Mouse (Mus musculus): Measurements from ENCODE around the gene Sh3d21.

The Sh3d21 gene

GRCm38 (mm10) chr4:126141021-126141420 lies 22.3 kb downstream of the Sh3d21 start:
- DNase-seq = peak in 1 of 2 experiments; percentile 54

- no peak for DNase-seq
These were observed 25.5 kb downstream of the Sh3d21 start for GRCm38 (mm10) chr4:126137773-126138172.

DNA sequence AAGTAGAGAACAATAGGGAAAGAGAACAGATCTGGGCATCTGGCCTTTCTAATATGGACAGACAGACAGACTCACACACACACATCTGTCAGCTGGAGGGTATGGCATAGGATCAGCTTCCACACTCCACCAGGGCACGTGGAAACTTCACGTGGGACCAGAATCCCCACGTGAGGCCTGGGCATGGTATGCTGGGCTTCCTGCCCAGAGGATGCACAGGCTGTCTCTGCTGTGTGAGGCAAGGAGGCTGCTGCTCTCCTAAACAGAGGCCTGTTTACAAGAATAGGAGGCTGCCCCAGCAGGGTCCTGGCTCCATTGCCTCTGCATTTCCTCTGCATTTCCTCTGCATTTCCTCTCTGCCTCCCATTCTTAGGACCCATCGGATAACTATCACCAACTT lies 28.7 kb downstream of the Sh3d21 start:
- DNase-seq = no peak

GRCm38 (mm10) chr4:126134236-126134635 lies 29.1 kb downstream of the Sh3d21 start:
- DNase-seq = no peak

DNA sequence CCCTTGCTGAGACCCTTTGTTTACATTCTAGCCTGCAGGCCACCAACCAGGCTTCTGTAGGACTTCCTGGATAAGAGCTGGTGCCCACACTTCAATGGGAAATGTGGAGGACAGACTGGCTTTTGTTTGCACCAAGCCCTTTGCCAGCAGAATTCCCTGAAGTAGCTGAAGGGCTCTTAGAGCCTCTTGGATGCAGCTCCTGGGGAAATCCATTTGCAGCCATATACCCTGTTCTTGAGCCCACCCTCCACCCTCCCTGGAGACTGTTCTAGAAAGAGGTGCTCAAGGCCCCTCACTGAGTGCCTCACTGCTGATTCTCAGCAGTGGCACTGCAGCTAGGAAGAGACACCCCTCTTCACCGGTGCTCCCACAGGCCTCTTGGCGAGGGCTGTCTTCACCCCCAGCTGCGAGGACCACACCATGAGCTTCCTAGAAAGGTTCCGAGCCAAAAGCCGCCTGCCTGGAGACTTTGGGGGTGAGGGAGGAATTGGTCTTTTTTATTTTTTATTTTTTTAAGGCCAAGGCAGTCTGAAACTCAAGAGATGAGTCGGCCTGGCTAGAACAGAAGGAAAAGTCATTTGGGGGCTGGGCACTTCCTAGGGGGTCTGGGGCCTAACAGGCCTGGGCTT lies 30.5 kb downstream of the Sh3d21 start:
- DNase-seq = no peak

- DNase-seq = peak; percentile 37 to 69
These were observed 31.8 kb downstream of the Sh3d21 start for GRCm38 (mm10) chr4:126131290-126132121.

- peak; percentile 78 to 84 for DNase-seq
These were observed 32.8 kb downstream of the Sh3d21 start for GRCm38 (mm10) chr4:126130502-126130901.

DNA sequence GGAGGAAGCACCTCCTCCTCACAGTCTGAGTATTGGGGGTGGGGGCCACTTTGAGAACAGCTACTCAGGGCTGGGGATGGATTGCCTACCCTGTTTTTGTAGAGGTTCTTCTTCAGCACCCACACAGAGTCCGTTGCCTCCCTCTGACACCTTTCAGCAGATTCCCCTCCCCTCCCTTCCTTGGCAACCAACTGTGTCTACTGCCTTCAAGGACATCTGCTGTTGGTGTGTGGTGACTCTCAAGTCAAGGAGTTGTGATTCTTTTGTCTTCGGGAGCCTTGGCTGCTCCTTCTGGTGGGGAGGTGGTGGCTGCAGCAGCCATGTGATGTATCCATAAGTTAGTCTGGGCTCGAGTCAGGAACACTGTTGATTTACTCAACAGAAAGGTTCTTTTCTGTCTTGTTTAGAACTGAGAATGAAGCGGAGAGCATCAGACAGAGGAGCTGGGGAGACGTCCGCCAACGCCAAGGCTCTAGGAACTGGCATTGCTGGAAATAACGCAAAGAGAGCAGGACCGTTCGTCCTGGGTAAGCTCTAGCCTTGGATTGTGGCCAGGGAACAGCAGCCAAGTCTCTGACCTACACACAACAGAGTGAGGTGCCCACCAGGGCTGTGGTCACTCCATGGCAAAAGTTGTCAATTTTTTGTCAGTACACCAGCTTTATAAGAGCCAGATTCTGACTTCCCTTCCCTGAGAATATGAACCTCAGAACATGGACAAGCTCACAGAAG lies 39.8 kb downstream of the Sh3d21 start:
- DNase-seq = no peak

GRCm38 (mm10) chr4:126120506-126120905 lies 42.8 kb downstream of the Sh3d21 start:
- no peak for DNase-seq

DNA sequence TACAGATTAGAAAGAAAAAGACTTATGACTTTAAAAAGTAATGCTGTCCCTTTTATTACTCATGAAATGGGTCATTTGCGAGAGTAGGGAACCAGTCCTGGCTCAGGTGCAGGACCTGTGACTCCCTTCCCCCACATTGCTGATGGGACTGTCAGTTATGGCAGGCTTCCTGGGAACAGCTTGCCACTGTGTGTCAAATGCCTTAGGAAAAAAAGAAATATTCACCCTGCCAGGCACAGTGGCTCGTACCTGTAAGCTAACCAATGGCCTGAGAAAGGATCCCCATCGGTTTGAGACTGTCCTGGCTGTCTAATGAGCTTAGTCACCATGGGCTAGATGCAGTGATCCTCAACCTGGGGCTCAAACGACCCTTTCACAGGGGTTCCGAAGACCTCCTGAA lies 43.2 kb downstream of the Sh3d21 start:
- no peak for DNase-seq

DNA sequence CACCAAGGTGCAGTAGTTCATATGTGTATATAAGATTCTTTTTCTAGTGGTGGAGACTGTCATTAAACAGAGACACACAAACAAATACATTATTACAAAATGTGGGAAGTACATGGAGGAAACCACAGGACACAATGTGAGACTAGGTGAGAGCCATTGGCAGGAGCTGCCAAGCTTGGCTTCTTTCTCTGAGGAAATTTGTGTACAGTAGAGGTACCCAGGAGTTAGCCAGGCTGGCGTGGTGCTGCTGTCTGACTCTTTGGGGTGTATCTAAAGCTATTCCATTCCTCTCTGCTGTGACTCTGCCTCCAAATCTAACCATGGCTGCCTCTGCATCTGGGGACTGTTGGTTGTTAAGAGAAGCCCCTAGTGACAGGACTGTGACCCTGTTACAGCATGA lies 44.2 kb downstream of the Sh3d21 start:
- DNase-seq = no peak

DNA sequence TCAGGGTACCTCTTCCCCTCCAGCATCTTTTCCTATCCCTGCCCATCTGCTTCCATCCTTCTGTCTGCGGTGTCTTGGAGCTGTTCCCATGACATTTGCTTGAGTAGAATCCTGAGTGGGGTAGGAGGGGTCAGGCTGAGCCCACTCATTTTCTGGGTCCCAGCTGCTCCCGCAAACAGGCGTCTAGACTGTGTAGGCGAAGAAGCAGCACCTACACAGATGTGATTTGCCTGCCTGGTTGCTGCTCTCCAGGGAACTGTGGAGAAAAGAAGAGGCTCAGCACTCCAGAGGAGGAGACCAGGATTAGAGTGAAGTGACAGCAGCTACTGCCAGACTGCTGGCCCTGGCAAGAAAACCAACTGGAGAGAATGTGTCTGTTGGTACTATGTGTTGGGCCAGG lies 44.6 kb downstream of the Sh3d21 start:
- DNase-seq = no peak

DNA sequence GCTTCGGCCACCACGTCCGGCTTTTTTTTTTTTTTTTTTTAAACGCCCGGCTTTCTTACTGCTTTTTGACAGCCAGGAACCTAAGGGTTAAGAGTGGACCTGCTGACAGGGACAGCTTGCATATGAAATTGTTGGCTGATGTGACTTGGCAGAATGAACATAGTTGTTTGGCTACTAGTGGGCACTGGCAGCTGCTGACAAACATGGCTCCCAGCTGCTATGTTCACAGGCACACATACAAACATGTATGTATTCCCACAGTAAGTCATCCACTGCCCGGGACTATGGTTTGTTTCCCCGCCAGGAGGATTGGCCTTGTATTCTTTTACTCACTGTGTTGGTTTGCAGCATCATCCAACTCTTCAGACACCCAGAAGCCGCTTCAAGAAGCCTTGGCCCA lies 46.2 kb downstream of the Sh3d21 start:
- DNase-seq = no peak

- no peak for DNase-seq
These were observed 47.3 kb downstream of the Sh3d21 start for GRCm38 (mm10) chr4:126115871-126116521.

DNA sequence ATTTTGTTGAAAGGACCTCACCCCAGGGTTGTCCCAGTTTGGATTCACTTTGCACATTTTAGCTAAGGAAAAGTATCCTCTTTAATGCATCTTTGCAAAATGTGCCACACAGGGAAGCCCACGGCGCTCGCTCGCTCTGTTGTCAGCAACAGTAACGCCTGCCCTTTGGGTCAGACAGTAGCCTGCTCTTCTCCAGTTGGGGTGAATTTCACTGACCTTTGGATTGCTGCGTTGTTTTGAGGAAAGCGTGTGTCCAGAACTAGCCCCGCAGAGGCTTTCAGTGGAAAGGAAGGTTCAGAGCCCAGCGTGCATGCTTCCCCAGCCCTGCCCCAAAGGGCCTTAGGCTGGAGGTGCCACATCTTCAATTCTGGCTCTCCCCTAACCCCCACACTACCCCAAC lies 47.9 kb downstream of the Sh3d21 start:
- no peak for DNase-seq

GRCm38 (mm10) chr4:126113943-126114342 lies 49.3 kb downstream of the Sh3d21 start:
- DNase-seq = peak; percentile 77 to 80

GRCm38 (mm10) chr4:126113243-126113642 lies 50.0 kb downstream of the Sh3d21 start:
- DNase-seq = no peak

DNA sequence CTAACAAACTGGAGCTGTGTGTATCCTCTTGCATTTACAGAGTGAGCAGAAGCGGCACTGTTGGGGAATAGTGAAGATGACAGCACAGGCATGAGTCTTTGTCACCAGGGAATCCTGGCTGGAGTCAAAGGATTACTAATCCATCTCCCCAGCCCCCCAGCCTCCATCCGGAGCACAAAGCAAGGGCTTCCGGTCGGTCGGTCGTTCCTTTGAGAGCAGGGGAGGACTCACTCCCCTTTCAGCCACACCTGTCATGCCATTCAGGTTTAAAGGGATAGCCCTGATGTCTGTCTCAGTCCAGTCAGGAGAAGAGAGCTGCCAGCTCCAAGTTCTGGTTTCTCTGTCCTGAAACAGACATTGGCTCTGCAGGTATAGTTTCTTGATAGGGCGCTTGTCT lies 52.1 kb downstream of the Sh3d21 start:
- DNase-seq = peak; percentile 54 to 68

DNA sequence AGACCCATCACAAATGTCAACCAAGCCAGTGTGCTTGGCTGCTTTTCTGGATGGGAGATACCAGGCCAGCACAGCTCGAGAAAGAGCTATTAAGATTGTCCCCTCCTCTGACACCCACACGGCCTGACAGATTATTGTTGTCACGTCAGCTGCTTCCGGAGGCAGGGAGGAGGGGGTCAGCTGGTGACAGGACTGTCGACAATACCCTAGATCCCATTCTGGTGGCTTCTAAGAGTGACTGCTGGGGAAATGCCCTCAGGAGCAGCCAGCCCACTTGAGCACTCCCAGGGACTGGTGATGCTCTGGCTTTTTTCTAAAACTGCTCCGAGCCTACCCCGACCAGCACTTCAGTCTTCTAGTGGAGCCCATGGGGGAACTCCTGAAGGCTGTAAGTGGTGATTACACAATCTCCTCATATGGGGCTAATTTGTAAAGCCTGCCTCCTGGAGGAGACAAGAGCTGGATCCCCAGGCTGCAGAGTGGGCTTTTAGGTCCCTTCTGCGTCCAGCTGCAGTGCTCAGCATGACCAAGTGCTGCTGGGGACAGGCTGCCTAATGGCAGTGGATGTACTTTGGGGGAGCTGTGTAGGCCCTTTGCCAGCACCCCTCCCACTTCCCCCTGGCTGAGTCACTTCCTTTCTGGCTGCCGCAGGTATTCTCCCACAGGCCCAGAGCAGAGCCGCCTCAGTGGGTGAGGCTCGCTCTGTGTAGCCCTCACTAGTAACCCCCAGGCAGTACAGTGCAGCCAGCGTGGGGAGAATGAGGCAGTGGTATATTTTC lies 52.7 kb downstream of the Sh3d21 start:
- DNase-seq = peak; percentile 79 to 87

- no peak for DNase-seq
These were observed 53.5 kb downstream of the Sh3d21 start for GRCm38 (mm10) chr4:126109613-126110373.

DNA sequence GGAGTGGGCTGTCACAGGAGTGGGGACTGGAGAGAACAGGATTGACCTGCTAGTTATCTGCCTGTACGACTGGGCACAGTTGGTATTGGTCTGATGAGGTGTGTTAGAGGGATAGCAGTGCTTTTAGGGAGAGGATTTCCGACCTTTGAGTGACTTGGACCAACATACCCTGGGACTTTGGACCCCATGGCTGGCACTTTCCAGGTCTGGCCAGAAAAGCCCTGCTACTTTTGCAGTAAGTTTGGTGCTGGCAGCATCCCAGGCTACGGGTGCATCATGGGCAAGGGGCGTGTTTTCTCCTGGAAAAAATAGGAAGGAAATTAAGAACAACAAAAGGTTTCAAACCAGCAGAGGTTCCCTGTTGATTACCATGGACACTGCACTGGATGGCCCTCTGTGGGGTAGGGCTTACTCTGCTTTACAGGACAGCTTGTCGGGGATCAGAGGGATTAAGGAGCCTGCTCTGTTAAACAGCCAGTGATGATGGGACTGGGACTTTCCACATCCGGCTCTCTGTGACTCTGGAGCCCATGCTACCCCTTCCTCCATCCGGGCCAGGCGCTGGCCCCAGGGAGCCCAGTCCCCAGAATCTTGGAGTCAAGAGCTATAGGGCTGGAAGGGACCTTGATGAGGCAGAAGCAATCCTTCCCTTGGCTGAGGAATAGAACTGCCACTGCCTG lies 55.1 kb downstream of the Sh3d21 start:
- DNase-seq = peak; percentile 59 to 77
